Mouse (Mus musculus) midbrain, embryonic 16.5 days (tissue): Measurements from ENCODE around the gene Glb1. TPM values are rescaled to one million over a fixed set of nuclear protein-coding genes. Genes with fewer than 3 reads are reported as not detected.
"Not testable (repeated sequence)": the region's sequence is repeated elsewhere in the genome, so short reads cannot be mapped to it uniquely, and the experiment has no call there.

Source experiments
- ATAC-seq: fragments of 200-750 bp; cut with Nextera tagmentation; 2 replicates; pipeline ENCODE4 v1.8.0; 2017; ENCODE audit warnings: moderate TSS enrichment
- H3K27ac ChIP-seq: fragments of 300-500 bp; sonication (generic); 2 replicates; pipeline ENCODE4 v1.5.1; 2014; ENCODE audit warnings: mild to moderate bottlenecking, low read length, mixed read lengths
- H3K27me3 ChIP-seq: fragments of 300-500 bp; sonication (generic); 2 replicates; pipeline ENCODE4 v1.6.1; 2014; ENCODE audit warnings: low read depth, low read length, mixed read lengths; ENCODE audit not compliant: control insufficient read depth, insufficient read depth
- H3K36me3 ChIP-seq: fragments of 300-500 bp; sonication (generic); 2 replicates; pipeline ENCODE4 v1.6.1; 2014; ENCODE audit warnings: mild to moderate bottlenecking, low read length, moderate library complexity, mixed read lengths; ENCODE audit not compliant: control insufficient read depth, insufficient read depth
- H3K4me1 ChIP-seq: fragments of 300-500 bp; sonication (generic); 2 replicates; pipeline ENCODE4 v1.6.1; 2014; ENCODE audit warnings: mild to moderate bottlenecking, low read length, mixed read lengths; ENCODE audit not compliant: control insufficient read depth, insufficient read depth
- H3K4me2 ChIP-seq: fragments of 300-500 bp; sonication (generic); 2 replicates; pipeline ENCODE4 v1.6.1; 2014; ENCODE audit warnings: mild to moderate bottlenecking, low read length, mixed read lengths
- H3K4me3 ChIP-seq: fragments of 300-500 bp; sonication (generic); 2 replicates; pipeline ENCODE4 v1.5.1; 2014; ENCODE audit warnings: low read depth, mild to moderate bottlenecking, low read length, moderate library complexity, mixed read lengths
- H3K9ac ChIP-seq: fragments of 300-500 bp; sonication (generic); 2 replicates; pipeline ENCODE4 v1.6.1; 2014; ENCODE audit warnings: low read depth, low read length, mixed read lengths
- H3K9me3 ChIP-seq: fragments of 300-500 bp; sonication (generic); replicated peaks from 2 replicates; pipeline ENCODE4 v1.6.1; 2014; ENCODE audit warnings: mild to moderate bottlenecking, low read length, mixed read lengths; ENCODE audit not compliant: control insufficient read depth, poor library complexity, severe bottlenecking
- WGBS: fragments of 180-500 bp; shearing (Covaris S2); extraction: QIAGEN DNeasy Blood & Tissue Kit; methylation state at CpG from one replicate; pipeline ENCODE4 v1.1.7; 2014; 5-methylcytosine and 5-hydroxymethylcytosine counted together
- polyA plus RNA-seq: library from polyadenylated mRNA; unstranded; fragments of >200 nt; fragmentation: Nextera tagmentation; extraction: Ambion mirVana; gene quantifications from 2 replicates; pipeline ENCODE4 v1.2.1, GENCODE M21; 2015

Gene Glb1
- polyA plus RNA-seq, 1 experiment from 2014 or later, result 30.5 TPM

GRCm38 (mm10) chr9:114389905-114390748 is 10.7 kb upstream of the Glb1 start, which contains the start of gene Crtap:
Crtap (minus strand) TSS chr9:114390675.
- Histone ChIP-seq H3K4me1 (no peaks in the 10 kb centered on the region), H3K27ac (0 out of 2 replicates have a peak within 1 kb of the TSS, but pooled peaks have one; percentile 50), H3K4me2 (peak within 1 kb of the TSS; percentile 94), H3K4me3 (peak within 1 kb of the TSS; percentile 77), H3K36me3 (no peaks in the 10 kb centered on the region), H3K9me3 (no peaks in the 10 kb centered on the region), H3K27me3 (no peaks in the 10 kb centered on the region), H3K9ac (peak within 1 kb of the TSS; percentile 81)
- under 1% methylated on average over 94 of the region's 96 CpGs for WGBS
- peak; percentile 75 for ATAC-seq

GRCm38 (mm10) chr9:114390749-114391075 is 10.2 kb upstream of the Glb1 start:
- Histone ChIP-seq H3K36me3 (no peaks in the 10 kb centered on the region), H3K27me3 (no peaks in the 10 kb centered on the region), H3K4me2 (peak overlapping the region; percentile 94), H3K9me3 (no peaks in the 10 kb centered on the region), H3K9ac (peak overlapping the region; percentile 81), H3K4me1 (no peaks in the 10 kb centered on the region), H3K4me3 (peak overlapping the region; percentile 77), H3K27ac (no peak overlapping the region)
- ATAC-seq, result no peak
- 6% methylated on average over 10 of the region's 10 CpGs for WGBS

- H3K36me3 ChIP-seq, H3K27me3 ChIP-seq, H3K9me3 ChIP-seq, ATAC-seq, H3K4me2 ChIP-seq, H3K4me3 ChIP-seq, H3K9ac ChIP-seq, H3K4me1 ChIP-seq, H3K27ac ChIP-seq: not testable (repeated sequence)
- WGBS, result 60% methylated on average over 6 of the region's 6 CpGs
These were observed 6.7 kb upstream of the Glb1 start for GRCm38 (mm10) chr9:114394136-114394535.

GRCm38 (mm10) chr9:114394677-114395076 is 6.2 kb upstream of the Glb1 start:
- no peak overlapping the region for H3K4me2 ChIP-seq
- ATAC-seq, result no peak
- no peaks in the 10 kb centered on the region for H3K27me3 ChIP-seq
- no peaks in the 10 kb centered on the region for H3K4me1 ChIP-seq
- no peak overlapping the region for H3K9ac ChIP-seq
- H3K4me3 ChIP-seq, result no peak overlapping the region
- H3K36me3 ChIP-seq, result no peaks in the 10 kb centered on the region
- H3K27ac ChIP-seq, result no peak overlapping the region
- H3K9me3 ChIP-seq, result no peaks in the 10 kb centered on the region
- WGBS, result 91% methylated on average over 8 of the region's 8 CpGs

- Histone ChIP-seq H3K9ac (no peak overlapping the region), H3K27me3 (no peaks in the 10 kb centered on the region), H3K36me3 (no peaks in the 10 kb centered on the region), H3K27ac (no peak overlapping the region), H3K4me3 (no peak overlapping the region), H3K9me3 (no peaks in the 10 kb centered on the region), H3K4me2 (no peak overlapping the region), H3K4me1 (peaks cover under 1% of the 10 kb centered on the region)
- no peak for ATAC-seq
- WGBS, result 92% methylated on average over 4 of the region's 4 CpGs
These were observed 5.6 kb upstream of the Glb1 start for GRCm38 (mm10) chr9:114395258-114395657.

GRCm38 (mm10) chr9:114399680-114400079 is 1.2 kb upstream of the Glb1 start:
- Histone ChIP-seq H3K4me2 (no peak overlapping the region), H3K9ac (no peak overlapping the region), H3K36me3 (peaks cover 6% of the 10 kb centered on the region), H3K27ac (no peak overlapping the region), H3K9me3 (peaks cover 3% of the 10 kb centered on the region; the same call in 1 of the 2 replicates), H3K4me1 (peaks cover 10% of the 10 kb centered on the region), H3K4me3 (no peak overlapping the region), H3K27me3 (no peaks in the 10 kb centered on the region)
- WGBS, result 94% methylated on average over 12 of the region's 12 CpGs
- no peak for ATAC-seq

- Histone ChIP-seq H3K27ac (peak overlapping the region; percentile 85), H3K4me2 (peak overlapping the region; percentile 89), H3K36me3 (peaks cover 15% of the 10 kb centered on the region), H3K4me1 (peaks cover 10% of the 10 kb centered on the region), H3K4me3 (peak overlapping the region; percentile 74), H3K9ac (peak overlapping the region; percentile 79), H3K9me3 (peaks cover 6% of the 10 kb centered on the region; the same call in 1 of the 2 replicates), H3K27me3 (no peaks in the 10 kb centered on the region)
- 23% methylated on average over 5 of the region's 5 CpGs for WGBS
- ATAC-seq, result no peak
These were observed 308 bp upstream of the Glb1 start for GRCm38 (mm10) chr9:114400588-114400948.

- Histone ChIP-seq H3K9me3 (peaks cover 6% of the 10 kb centered on the region; the same call in 1 of the 2 replicates), H3K4me2 (peak overlapping the region; percentile 89), H3K36me3 (peaks cover 25% of the 10 kb centered on the region), H3K27me3 (no peaks in the 10 kb centered on the region), H3K27ac (peak overlapping the region; percentile 85), H3K4me3 (peak overlapping the region; percentile 74), H3K9ac (peak overlapping the region; percentile 79), H3K4me1 (peaks cover 10% of the 10 kb centered on the region)
- peak; percentile 14; the same call in 1 of the 2 replicates for ATAC-seq
- 3% methylated on average over 16 of the region's 16 CpGs for WGBS
These were observed 807 bp downstream of the Glb1 start for GRCm38 (mm10) chr9:114401685-114402080.

GRCm38 (mm10) chr9:114407676-114408075 is 6.8 kb downstream of the Glb1 start:
- 80% methylated on average over 2 of the region's 2 CpGs for WGBS
- no peak overlapping the region for H3K9ac ChIP-seq
- H3K4me3 ChIP-seq, result no peak overlapping the region
- H3K4me2 ChIP-seq, result no peak overlapping the region
- no peak for ATAC-seq
- H3K4me1 ChIP-seq, result no peaks in the 10 kb centered on the region
- H3K36me3 ChIP-seq, result peaks cover 39% of the 10 kb centered on the region
- peaks cover 6% of the 10 kb centered on the region; the same call in 1 of the 2 replicates for H3K9me3 ChIP-seq
- no peak overlapping the region for H3K27ac ChIP-seq
- no peaks in the 10 kb centered on the region for H3K27me3 ChIP-seq
